Mouse (Mus musculus) adrenal gland, postnatal 10 days (tissue): Measurements from ENCODE around the gene Ankk1. TPM values are rescaled to one million over a fixed set of nuclear protein-coding genes. Genes with fewer than 3 reads are reported as not detected.

ENCODE experiments used
- DNase-seq: peaks from one replicate; pipeline ENCODE4 v3.0.0; 2021; ENCODE audit warnings: mixed read lengths
- long read RNA-seq, 2 experiments: library from polyadenylated mRNA; stranded (forward); transcript quantifications; one replicate each; pipeline ENCODE4 v2.0.0; 2021
- total RNA-seq, 2 experiments: library from RNA; stranded (reverse); gene quantifications; 2 replicates each; pipeline ENCODE4 v1.2.3; 2021

Gene Ankk1
- not detected for total RNA-seq
- long read RNA-seq, experiment 1, result 0 reads
- long read RNA-seq, experiment 2, result 0 reads

- DNase-seq, result no peak
Observed at GRCm38 (mm10) chr9:49426921-49427320, at the start of gene Ankk1. Gene Ankk1, minus strand, starts transcription at chr9:49427021.

GRCm38 (mm10) chr9:49472126-49472525 lies 45.3 kb upstream of the Ankk1 start:
- DNase-seq, result no peak

GRCm38 (mm10) chr9:49470946-49471345 lies 44.1 kb upstream of the Ankk1 start:
- DNase-seq, result no peak

- no peak for DNase-seq
Observed at GRCm38 (mm10) chr9:49470006-49470405, 43.2 kb upstream of the Ankk1 start.

- no peak for DNase-seq
Observed at GRCm38 (mm10) chr9:49456136-49456535, 29.3 kb upstream of the Ankk1 start.

GRCm38 (mm10) chr9:49452396-49452795 lies 25.6 kb upstream of the Ankk1 start:
- DNase-seq, result no peak

- DNase-seq, result peak; percentile 27
Observed at GRCm38 (mm10) chr9:49450491-49450890, 23.7 kb upstream of the Ankk1 start.

GRCm38 (mm10) chr9:49442621-49443020 lies 15.8 kb upstream of the Ankk1 start:
- DNase-seq, result no peak

GRCm38 (mm10) chr9:49427478-49427877 lies 657 bp upstream of the Ankk1 start:
- no peak for DNase-seq

GRCm38 (mm10) chr9:49425585-49425984 lies 1.2 kb downstream of the Ankk1 start:
- no peak for DNase-seq

- DNase-seq, result no peak
Observed at GRCm38 (mm10) chr9:49423866-49424265, 3.0 kb downstream of the Ankk1 start.

- DNase-seq, result no peak
Observed at GRCm38 (mm10) chr9:49410621-49411020, 16.2 kb downstream of the Ankk1 start.

GRCm38 (mm10) chr9:49407028-49407427 lies 19.8 kb downstream of the Ankk1 start:
- DNase-seq, result no peak

- no peak for DNase-seq
Observed at GRCm38 (mm10) chr9:49403711-49404110, 23.1 kb downstream of the Ankk1 start.

GRCm38 (mm10) chr9:49396006-49396405 lies 30.8 kb downstream of the Ankk1 start:
- DNase-seq, result no peak

- DNase-seq, result no peak
Observed at GRCm38 (mm10) chr9:49392242-49392641, 34.6 kb downstream of the Ankk1 start.

GRCm38 (mm10) chr9:49386119-49386518 lies 40.7 kb downstream of the Ankk1 start:
- peak; percentile 33 for DNase-seq

- DNase-seq, result no peak
Observed at GRCm38 (mm10) chr9:49385301-49385700, 41.5 kb downstream of the Ankk1 start.

GRCm38 (mm10) chr9:49384855-49385254 lies 42.0 kb downstream of the Ankk1 start:
- DNase-seq, result peak; percentile 12

- DNase-seq, result no peak
Observed at GRCm38 (mm10) chr9:49384041-49384440, 42.8 kb downstream of the Ankk1 start.

- DNase-seq, result peak; percentile 23
Observed at GRCm38 (mm10) chr9:49379962-49380361, 46.9 kb downstream of the Ankk1 start.

GRCm38 (mm10) chr9:49373946-49374345 lies 52.9 kb downstream of the Ankk1 start:
- peak; percentile 60 for DNase-seq

GRCm38 (mm10) chr9:49365763-49366162 lies 61.1 kb downstream of the Ankk1 start:
- peak; percentile 12 for DNase-seq
